Comparison of ENCODE assay signal across 35 mouse cellular contexts in genomic region chr6:92221604-92222003, GRCm38 (mm10). TPM values are rescaled to one million over a fixed set of nuclear protein-coding genes. Genes with fewer than 3 reads are reported as not detected.
DNase-seq lines count a peak whose midpoint lies in the region; ATAC-seq and TF ChIP-seq lines count a peak whose summit lies in the region.
"Had no signal": no experiment of that assay in that cellular context is flagged by ENCODE, and none has a peak within 500 bp of the region (broad histone marks: within the 10 kb centered on the region; RNA-seq: fewer than 3 reads in every experiment).

No protein-coding gene starts in this region.

- H3K27me3 ChIP-seq in kidney, embryonic 15.5 days: no peaks in the 10 kb centered on the region
- no peaks in the 10 kb centered on the region for H3K27me3 ChIP-seq in liver, embryonic 15.5 days
- H3K27me3 ChIP-seq in heart, adult 2 months (ENCODE audit: control insufficient read depth, insufficient read depth, low read length): no peaks in the 10 kb centered on the region
- H3K27me3 ChIP-seq: heart, embryonic 15.5 days; intestine, embryonic 15.5 days; midbrain, embryonic 15.5 days had no signal

- no peak for TF ChIP-seq EP300 in heart, adult 2 months (IDR thresholded peaks at IDR 0.05; ENCODE audit: insufficient read depth, low read depth, low read length)

- DNase-seq in kidney, adult 8-10 months: peak; percentile 65 to 75
- peak; percentile 65 to 78 for DNase-seq in kidney, postnatal 36 days
- no peak for DNase-seq in testis, postnatal 10 days (ENCODE audit: low spot score)
- no peak for DNase-seq in right cerebral cortex, postnatal 4 days
- no peak for DNase-seq in heart, adult 2 months
- DNase-seq in layer of hippocampus, postnatal 25 days (ENCODE audit: extremely low spot score in 1 of 2, low spot score in 1 of 2): no peak
- DNase-seq: adrenal gland, adult 2 months; adrenal gland, postnatal 36 days; B cell, adult 2 months; cerebellum, adult 18-20 months; cerebellum, postnatal 10 days; lung, adult 2 months; lung, postnatal 14 days; thymus, postnatal 4 days had no signal

- no peaks in the 10 kb centered on the region for H3K36me3 ChIP-seq in kidney, embryonic 15.5 days
- H3K36me3 ChIP-seq in liver, embryonic 15.5 days (replicated peaks): no peaks in the 10 kb centered on the region
- no peaks in the 10 kb centered on the region for H3K36me3 ChIP-seq in heart, adult 2 months (ENCODE audit: control insufficient read depth, insufficient read depth, low read length)
- H3K36me3 ChIP-seq: embryonic facial prominence, embryonic 13.5 days; forebrain, embryonic 10.5 days; heart, embryonic 10.5 days; heart, embryonic 15.5 days; hindbrain, embryonic 12.5 days; intestine, embryonic 15.5 days; limb, embryonic 12.5 days; midbrain, embryonic 10.5 days; midbrain, embryonic 15.5 days had no signal

- intact Hi-C loops in heart, adult 2 months (cut with DNase I): loop anchor here (2.0 to 10.0 kb wide), 2 partner anchors 47 to 683 kb away; no protein-coding TSS in a partner anchor

- ATAC-seq in kidney, embryonic 15.5 days (replicated peaks; ENCODE audit: low FRiP score): peak; percentile 74; the same call in 1 of the 2 replicates
- ATAC-seq in liver, embryonic 15.5 days (ENCODE audit: insufficient read depth): peak; percentile 56
- ATAC-seq: forebrain, embryonic 16.5 days; hindbrain, postnatal 0 days; intestine, embryonic 15.5 days; midbrain, embryonic 15.5 days had no signal

- whole genome bisulfite sequencing in kidney, embryonic 15.5 days: 72% methylated on average over 6 of the region's 6 CpGs
- 57% methylated on average over 6 of the region's 6 CpGs for WGBS in liver, embryonic 15.5 days (ENCODE audit: insufficient replicate concordance)
- WGBS in heart, adult 2 months: 70% methylated on average over 6 of the region's 6 CpGs

- no peak for TF ChIP-seq CTCF in heart, adult 2 months (IDR thresholded peaks at IDR 0.05)

- no peaks in the 10 kb centered on the region for H3K4me1 ChIP-seq in kidney, embryonic 15.5 days
- no peaks in the 10 kb centered on the region; the same call in 1 of the 2 replicates for H3K4me1 ChIP-seq in liver, embryonic 15.5 days (replicated peaks)
- no peaks in the 10 kb centered on the region for H3K4me1 ChIP-seq in heart, adult 2 months (ENCODE audit: control insufficient read depth, insufficient read depth, low read length)
- H3K4me1 ChIP-seq: embryonic facial prominence, embryonic 13.5 days; forebrain, embryonic 10.5 days; heart, embryonic 15.5 days; hindbrain, embryonic 12.5 days; intestine, embryonic 15.5 days; limb, embryonic 12.5 days; midbrain, embryonic 10.5 days; midbrain, embryonic 15.5 days had no signal

- no peak overlapping the region for H3K4me3 ChIP-seq in kidney, embryonic 15.5 days (replicated peaks)
- no peak overlapping the region for H3K4me3 ChIP-seq in liver, embryonic 15.5 days (replicated peaks)
- H3K4me3 ChIP-seq in heart, adult 2 months: no peak overlapping the region
- H3K4me3 ChIP-seq: embryonic facial prominence, embryonic 13.5 days; forebrain, embryonic 10.5 days; heart, embryonic 10.5 days; heart, embryonic 15.5 days; hindbrain, embryonic 12.5 days; intestine, embryonic 15.5 days; left cerebral cortex, adult 2 months; limb, embryonic 12.5 days; midbrain, embryonic 10.5 days; midbrain, embryonic 15.5 days had no signal

- no peak for TF ChIP-seq POLR2A in heart, adult 2 months (IDR thresholded peaks at IDR 0.05; ENCODE audit: insufficient read depth, low read depth, low read length)

- H3K4me2 ChIP-seq in kidney, embryonic 15.5 days: no peak overlapping the region
- H3K4me2 ChIP-seq in liver, embryonic 15.5 days: no peak overlapping the region
- H3K4me2 ChIP-seq: embryonic facial prominence, embryonic 13.5 days; heart, embryonic 15.5 days; hindbrain, embryonic 12.5 days; intestine, embryonic 15.5 days; limb, embryonic 12.5 days; midbrain, embryonic 15.5 days had no signal

- no peaks in the 10 kb centered on the region for H3K79me2 ChIP-seq in heart, adult 2 months (replicated peaks; ENCODE audit: control insufficient read depth, insufficient read depth, low read length)

- no peaks in the 10 kb centered on the region for H3K9me3 ChIP-seq in kidney, embryonic 15.5 days (replicated peaks)
- H3K9me3 ChIP-seq in liver, embryonic 15.5 days (replicated peaks): no peaks in the 10 kb centered on the region
- H3K9me3 ChIP-seq: embryonic facial prominence, embryonic 13.5 days; forebrain, embryonic 10.5 days; heart, embryonic 10.5 days; heart, embryonic 15.5 days; hindbrain, embryonic 12.5 days; intestine, embryonic 15.5 days; limb, embryonic 12.5 days; midbrain, embryonic 10.5 days; midbrain, embryonic 15.5 days had no signal

- 0 out of 2 replicates have a peak overlapping the region, but pooled peaks have one; percentile 22 for H3K27ac ChIP-seq in kidney, embryonic 15.5 days
- H3K27ac ChIP-seq in liver, embryonic 15.5 days (replicated peaks): no peak overlapping the region
- no peak overlapping the region for H3K27ac ChIP-seq in heart, adult 2 months
- H3K27ac ChIP-seq: embryonic facial prominence, embryonic 13.5 days; forebrain, embryonic 10.5 days; heart, embryonic 10.5 days; heart, embryonic 15.5 days; hindbrain, embryonic 12.5 days; hindbrain, postnatal 0 days; intestine, embryonic 15.5 days; left cerebral cortex, adult 2 months; limb, embryonic 12.5 days; midbrain, embryonic 10.5 days; midbrain, embryonic 15.5 days; stomach, postnatal 0 days had no signal

- no peak overlapping the region for H3K9ac ChIP-seq in kidney, embryonic 15.5 days
- no peak overlapping the region for H3K9ac ChIP-seq in liver, embryonic 15.5 days
- H3K9ac ChIP-seq in heart, adult 2 months (ENCODE audit: low read depth, low read length): no peak overlapping the region
- H3K9ac ChIP-seq: embryonic facial prominence, embryonic 13.5 days; heart, embryonic 15.5 days; hindbrain, embryonic 12.5 days; intestine, embryonic 15.5 days; limb, embryonic 12.5 days; midbrain, embryonic 15.5 days had no signal

RNA-seq across cellular contexts. Expression of gene Rbsn, which starts 6.9 kb away (rescaled TPM):
- polyA plus RNA-seq in kidney, embryonic 15.5 days (2015; fragmentation: Nextera tagmentation; extraction: Ambion mirVana): 23.8 and 27.0 TPM in 2 replicates
- polyA plus RNA-seq in liver, embryonic 15.5 days (2015; fragmentation: Nextera tagmentation; extraction: Ambion mirVana): 6.6 and 7.6 TPM in 2 replicates
- 10 to 100 TPM; 11.6 to 15.7 TPM for total RNA-seq in heart, adult 2 months (2021)
- polyA plus RNA-seq in heart, adult 2 months (2012; rRNA removed): 6.4 and 11.3 TPM in 2 replicates
- total RNA-seq in layer of hippocampus, postnatal 25 days (2021): 10 to 100 TPM; 36.1 to 38.7 TPM

RNA-seq across cellular contexts. Expression of gene Trh, which starts 22.8 kb away (rescaled TPM):
- polyA plus RNA-seq in kidney, embryonic 15.5 days (2015; fragmentation: Nextera tagmentation; extraction: Ambion mirVana): 5.0 and 6.7 TPM in 2 replicates
- not detected in 2 replicates for polyA plus RNA-seq in liver, embryonic 15.5 days (2015; fragmentation: Nextera tagmentation; extraction: Ambion mirVana)
- not detected for total RNA-seq in heart, adult 2 months (2021)
- not detected in 2 replicates for polyA plus RNA-seq in heart, adult 2 months (2012; rRNA removed)
- 1 to 10 TPM; 1.3 to 1.7 TPM for total RNA-seq in layer of hippocampus, postnatal 25 days (2021)
- total RNA-seq: adrenal gland, adult 2 months; adrenal gland, postnatal 36 days; gastrocnemius, adult 8-10 months; heart, postnatal 25 days; megakaryocyte progenitor cell, adult 5-6 weeks; neutrophil, adult 5-6 weeks had no signal
- polyA plus RNA-seq: adrenal gland, adult 2 months; embryonic facial prominence, embryonic 13.5 days; gonadal fat pad, adult 2 months; limb, embryonic 12.5 days; lung, adult 2 months; spleen, adult 2 months had no signal

RNA-seq across cellular contexts. Expression of gene Mrps25, which starts 37.8 kb away (rescaled TPM):
- 95.0 and 97.5 TPM in 2 replicates for polyA plus RNA-seq in kidney, embryonic 15.5 days (2015; fragmentation: Nextera tagmentation; extraction: Ambion mirVana)
- polyA plus RNA-seq in liver, embryonic 15.5 days (2015; fragmentation: Nextera tagmentation; extraction: Ambion mirVana): 34.1 and 42.4 TPM in 2 replicates
- 10 to 100 TPM; 70.5 to 76.5 TPM for total RNA-seq in heart, adult 2 months (2021)
- 21.2 and 35.9 TPM in 2 replicates for polyA plus RNA-seq in heart, adult 2 months (2012; rRNA removed)
- total RNA-seq in layer of hippocampus, postnatal 25 days (2021): 10 to 100 TPM; 50.0 to 56.0 TPM

Comparison
In these comparisons a context has a peak if more than half of its experiments do, and no peak if none do; other contexts are left out.
1. DNase-seq: peak in kidney, adult 8-10 months (2 of 2) and kidney, postnatal 36 days (2 of 2); none in testis, postnatal 10 days (single experiment), right cerebral cortex, postnatal 4 days (single experiment), heart, adult 2 months (0 of 2) and layer of hippocampus, postnatal 25 days (0 of 2).